Mouse (Mus musculus): ENCODE measurements around the gene Tmem100. TPM values are rescaled to one million over a fixed set of nuclear protein-coding genes. Genes with fewer than 3 reads are reported as not detected.

The Tmem100 gene
- polyA plus RNA-seq, 1 experiment from 2014 or later = 7.6 TPM

DNA sequence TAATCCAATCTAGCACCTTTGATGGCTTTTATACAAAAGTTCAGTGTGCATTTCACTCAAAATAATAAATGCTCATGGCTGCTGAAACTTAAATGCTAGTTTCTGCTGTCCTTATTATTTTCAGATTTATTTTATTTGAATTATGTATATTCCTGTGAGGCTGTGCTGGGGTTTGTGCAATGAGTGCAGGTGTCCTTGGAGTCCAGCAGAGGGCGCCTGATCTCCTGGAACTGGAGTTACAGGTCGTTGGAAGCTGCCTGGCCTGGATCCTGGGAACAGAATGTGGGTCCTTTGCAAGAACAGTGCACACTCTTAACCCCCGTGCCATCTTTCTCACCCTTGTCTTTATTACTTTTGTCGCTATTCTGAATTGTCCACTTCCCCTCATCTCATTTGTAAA is 6.3 kb downstream of the Tmem100 start:
- no peak overlapping the region for H3K27ac ChIP-seq (ENCODE audit: low read depth, low read length)
- H3K9me3 ChIP-seq (replicated peaks; ENCODE audit: control insufficient read depth, low read length) = no peaks in the 10 kb centered on the region
- no peak overlapping the region for H3K9ac ChIP-seq (ENCODE audit: low read length)
- no peaks in the 10 kb centered on the region for H3K27me3 ChIP-seq (replicated peaks; ENCODE audit: control insufficient read depth, insufficient read depth, low read length)
- no peak overlapping the region for H3K4me3 ChIP-seq (ENCODE audit: low read depth, low read length)
- no peak for ATAC-seq
- 84% methylated on average over 4 of the region's 4 CpGs for WGBS
- H3K36me3 ChIP-seq (ENCODE audit: control insufficient read depth, insufficient read depth, low read length) = no peaks in the 10 kb centered on the region
- no peaks in the 10 kb centered on the region for H3K4me1 ChIP-seq (ENCODE audit: control insufficient read depth, insufficient read depth, low read length)
- H3K4me2 ChIP-seq (ENCODE audit: low read length) = no peak overlapping the region
- no peak for DNase-seq (ENCODE audit: low spot score)

GRCm38 (mm10) chr11:90038022-90038421 is 7.9 kb downstream of the Tmem100 start:
- no peaks in the 10 kb centered on the region for H3K4me1 ChIP-seq (ENCODE audit: control insufficient read depth, insufficient read depth, low read length)

DNA sequence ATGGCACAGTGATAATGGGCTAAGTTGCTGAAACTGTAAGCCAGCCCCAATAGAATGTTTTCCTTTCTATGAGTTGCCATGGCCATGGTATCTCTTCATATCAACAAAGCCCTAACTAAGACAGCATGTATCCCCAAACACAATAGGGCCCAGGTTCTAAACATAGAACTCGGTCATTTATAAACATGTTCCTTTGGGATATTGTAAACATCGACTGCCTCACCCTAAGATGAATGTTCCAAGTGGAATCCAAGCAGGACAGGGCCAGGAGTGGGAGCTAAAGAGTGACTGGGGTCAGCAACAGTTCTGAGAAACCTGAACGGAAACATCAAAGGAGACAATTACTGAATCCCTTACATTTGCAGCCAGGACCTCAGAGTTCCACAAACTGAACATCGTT is 14.3 kb downstream of the Tmem100 start:
- ATAC-seq = no peak
- no peak for DNase-seq (ENCODE audit: low spot score)
- Histone ChIP-seq H3K4me1 (ENCODE audit: control insufficient read depth, insufficient read depth, low read length) (no peaks in the 10 kb centered on the region), H3K27me3 (replicated peaks; ENCODE audit: control insufficient read depth, insufficient read depth, low read length) (no peaks in the 10 kb centered on the region), H3K4me2 (ENCODE audit: low read length) (no peak overlapping the region), H3K27ac (ENCODE audit: low read depth, low read length) (no peak overlapping the region), H3K9ac (ENCODE audit: low read length) (no peak overlapping the region), H3K36me3 (ENCODE audit: control insufficient read depth, insufficient read depth, low read length) (no peaks in the 10 kb centered on the region), H3K4me3 (ENCODE audit: low read depth, low read length) (no peak overlapping the region), H3K9me3 (replicated peaks; ENCODE audit: control insufficient read depth, low read length) (no peaks in the 10 kb centered on the region)
- WGBS = 95% methylated on average over 4 of the region's 4 CpGs

More at GRCm38 (mm10) chr11:90038022-90038421, 7.9 kb downstream of the Tmem100 start:
- Histone ChIP-seq H3K4me2 (ENCODE audit: low read length) (no peak overlapping the region), H3K9ac (ENCODE audit: low read length) (no peak overlapping the region), H3K27ac (ENCODE audit: low read depth, low read length) (no peak overlapping the region), H3K9me3 (replicated peaks; ENCODE audit: control insufficient read depth, low read length) (no peaks in the 10 kb centered on the region), H3K27me3 (replicated peaks; ENCODE audit: control insufficient read depth, insufficient read depth, low read length) (no peaks in the 10 kb centered on the region), H3K36me3 (ENCODE audit: control insufficient read depth, insufficient read depth, low read length) (no peaks in the 10 kb centered on the region), H3K4me3 (ENCODE audit: low read depth, low read length) (no peak overlapping the region)
- DNase-seq (ENCODE audit: low spot score) (peak; percentile 66), ATAC-seq (no peak)
- 22% methylated on average over 5 of the region's 5 CpGs for WGBS

DNA sequence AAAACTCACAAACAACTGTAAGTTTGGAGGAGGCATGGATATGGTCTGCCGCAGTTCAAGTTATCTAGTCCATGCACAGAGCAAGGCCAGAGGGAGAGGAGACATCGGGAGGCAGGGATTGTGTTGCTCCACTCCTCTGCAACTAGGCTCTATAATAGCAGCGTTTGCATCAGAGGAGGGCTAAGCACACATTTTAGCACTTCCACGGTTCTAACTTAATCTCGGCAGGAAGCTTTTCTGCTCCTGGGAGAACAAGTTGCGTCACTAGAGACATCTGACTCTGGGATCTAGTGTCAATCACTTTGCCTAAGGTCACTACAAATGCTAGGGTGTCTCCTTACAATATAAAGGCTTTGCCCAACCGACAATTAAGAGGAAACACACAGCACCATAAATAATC is 16.1 kb downstream of the Tmem100 start:
- Histone ChIP-seq H3K4me2 (ENCODE audit: low read length) (no peak overlapping the region), H3K36me3 (ENCODE audit: control insufficient read depth, insufficient read depth, low read length) (no peaks in the 10 kb centered on the region), H3K4me1 (ENCODE audit: control insufficient read depth, insufficient read depth, low read length) (no peaks in the 10 kb centered on the region), H3K4me3 (ENCODE audit: low read depth, low read length) (no peak overlapping the region), H3K27ac (ENCODE audit: low read depth, low read length) (no peak overlapping the region), H3K9me3 (replicated peaks; ENCODE audit: control insufficient read depth, low read length) (no peaks in the 10 kb centered on the region), H3K9ac (ENCODE audit: low read length) (no peak overlapping the region), H3K27me3 (replicated peaks; ENCODE audit: control insufficient read depth, insufficient read depth, low read length) (no peaks in the 10 kb centered on the region)
- WGBS = 50% methylated on average over 7 of the region's 7 CpGs
- DNase-seq (ENCODE audit: low spot score) (no peak), ATAC-seq (no peak)

- H3K4me1 ChIP-seq (ENCODE audit: control insufficient read depth, insufficient read depth, low read length) = no peaks in the 10 kb centered on the region
- H3K4me3 ChIP-seq (ENCODE audit: low read depth, low read length) = no peak overlapping the region
- ATAC-seq = no peak
- H3K9me3 ChIP-seq (replicated peaks; ENCODE audit: control insufficient read depth, low read length) = no peaks in the 10 kb centered on the region
- DNase-seq (ENCODE audit: low spot score) = no peak
- no peaks in the 10 kb centered on the region for H3K27me3 ChIP-seq (replicated peaks; ENCODE audit: control insufficient read depth, insufficient read depth, low read length)
- 93% methylated on average over 9 of the region's 9 CpGs for WGBS
- no peaks in the 10 kb centered on the region for H3K36me3 ChIP-seq (ENCODE audit: control insufficient read depth, insufficient read depth, low read length)
- no peak overlapping the region for H3K4me2 ChIP-seq (ENCODE audit: low read length)
- H3K27ac ChIP-seq (ENCODE audit: low read depth, low read length) = no peak overlapping the region
- no peak overlapping the region for H3K9ac ChIP-seq (ENCODE audit: low read length)
These were observed 17.1 kb downstream of the Tmem100 start for GRCm38 (mm10) chr11:90047271-90047670.

- Histone ChIP-seq H3K27me3 (replicated peaks; ENCODE audit: control insufficient read depth, insufficient read depth, low read length) (no peaks in the 10 kb centered on the region), H3K27ac (ENCODE audit: low read depth, low read length) (no peak overlapping the region), H3K36me3 (ENCODE audit: control insufficient read depth, insufficient read depth, low read length) (no peaks in the 10 kb centered on the region), H3K9ac (ENCODE audit: low read length) (no peak overlapping the region), H3K4me1 (ENCODE audit: control insufficient read depth, insufficient read depth, low read length) (no peaks in the 10 kb centered on the region), H3K9me3 (replicated peaks; ENCODE audit: control insufficient read depth, low read length) (no peaks in the 10 kb centered on the region), H3K4me3 (ENCODE audit: low read depth, low read length) (no peak overlapping the region), H3K4me2 (ENCODE audit: low read length) (no peak overlapping the region)
- ATAC-seq (no peak), DNase-seq (ENCODE audit: low spot score) (no peak)
- 88% methylated on average over 7 of the region's 7 CpGs for WGBS
These were observed 19.9 kb downstream of the Tmem100 start for GRCm38 (mm10) chr11:90050016-90050415.

DNA sequence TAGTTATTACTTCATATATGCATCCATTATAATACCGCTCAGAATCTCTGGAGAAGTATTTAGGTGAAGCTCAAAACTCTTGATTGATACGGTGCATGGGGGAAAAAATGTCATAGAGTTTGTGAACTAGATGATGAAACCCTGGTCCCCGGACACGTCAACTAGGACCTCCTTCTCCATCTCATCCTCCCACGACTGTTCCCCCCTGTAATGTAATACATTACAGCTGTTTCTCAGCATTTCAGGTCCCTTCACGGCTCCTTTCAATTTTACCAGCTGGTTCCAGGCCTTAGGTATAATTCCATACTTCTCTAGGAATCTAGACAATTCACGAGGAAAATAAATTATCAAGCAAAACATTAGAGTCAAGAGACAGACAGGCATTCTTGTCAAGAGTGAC is 22.6 kb downstream of the Tmem100 start:
- no peaks in the 10 kb centered on the region for H3K27me3 ChIP-seq (replicated peaks; ENCODE audit: control insufficient read depth, insufficient read depth, low read length)
- ATAC-seq (no peak), DNase-seq (ENCODE audit: low spot score) (no peak)
- H3K4me1 ChIP-seq (ENCODE audit: control insufficient read depth, insufficient read depth, low read length) = no peaks in the 10 kb centered on the region
- no peaks in the 10 kb centered on the region for H3K36me3 ChIP-seq (ENCODE audit: control insufficient read depth, insufficient read depth, low read length)
- no peaks in the 10 kb centered on the region for H3K9me3 ChIP-seq (replicated peaks; ENCODE audit: control insufficient read depth, low read length)
- no peak overlapping the region for H3K4me2 ChIP-seq (ENCODE audit: low read length)
- WGBS = 92% methylated on average over 7 of the region's 7 CpGs
- H3K4me3 ChIP-seq (ENCODE audit: low read depth, low read length) = no peak overlapping the region
- H3K9ac ChIP-seq (ENCODE audit: low read length) = no peak overlapping the region
- H3K27ac ChIP-seq (ENCODE audit: low read depth, low read length) = no peak overlapping the region

DNA sequence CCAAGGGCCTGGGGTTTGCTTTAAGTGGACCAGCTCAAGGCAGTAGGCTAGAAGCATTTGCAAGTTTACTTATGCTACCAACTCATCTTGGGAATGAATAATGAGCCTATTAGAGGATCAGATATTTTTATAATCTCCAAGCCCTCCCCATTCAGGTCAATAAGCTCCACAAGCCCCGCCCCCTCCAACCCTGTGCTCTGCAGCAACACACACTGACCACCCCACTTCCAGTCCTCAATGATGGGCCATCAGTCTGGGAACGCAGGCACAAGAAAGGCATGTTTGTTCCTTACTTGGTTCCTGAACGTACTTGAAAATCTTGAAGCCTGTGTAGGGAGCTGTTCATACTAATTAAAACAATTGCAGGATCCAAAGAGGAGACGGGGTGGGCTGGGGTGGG is 23.7 kb downstream of the Tmem100 start:
- no peaks in the 10 kb centered on the region for H3K9me3 ChIP-seq (replicated peaks; ENCODE audit: control insufficient read depth, low read length)
- ATAC-seq (no peak), DNase-seq (ENCODE audit: low spot score) (no peak)
- H3K9ac ChIP-seq (ENCODE audit: low read length) = no peak overlapping the region
- H3K36me3 ChIP-seq (ENCODE audit: control insufficient read depth, insufficient read depth, low read length) = no peaks in the 10 kb centered on the region
- H3K27ac ChIP-seq (ENCODE audit: low read depth, low read length) = no peak overlapping the region
- 58% methylated on average over 4 of the region's 4 CpGs for WGBS
- H3K4me2 ChIP-seq (ENCODE audit: low read length) = no peak overlapping the region
- H3K4me1 ChIP-seq (ENCODE audit: control insufficient read depth, insufficient read depth, low read length) = no peaks in the 10 kb centered on the region
- H3K4me3 ChIP-seq (ENCODE audit: low read depth, low read length) = no peak overlapping the region
- no peaks in the 10 kb centered on the region for H3K27me3 ChIP-seq (replicated peaks; ENCODE audit: control insufficient read depth, insufficient read depth, low read length)

- Histone ChIP-seq H3K4me3 (ENCODE audit: low read depth, low read length) (no peak overlapping the region), H3K4me2 (ENCODE audit: low read length) (no peak overlapping the region), H3K27ac (ENCODE audit: low read depth, low read length) (no peak overlapping the region), H3K9ac (ENCODE audit: low read length) (no peak overlapping the region), H3K4me1 (ENCODE audit: control insufficient read depth, insufficient read depth, low read length) (no peaks in the 10 kb centered on the region), H3K36me3 (ENCODE audit: control insufficient read depth, insufficient read depth, low read length) (no peaks in the 10 kb centered on the region), H3K27me3 (replicated peaks; ENCODE audit: control insufficient read depth, insufficient read depth, low read length) (no peaks in the 10 kb centered on the region), H3K9me3 (replicated peaks; ENCODE audit: control insufficient read depth, low read length) (no peaks in the 10 kb centered on the region)
- DNase-seq (ENCODE audit: low spot score) (peak; percentile 30), ATAC-seq (no peak)
- WGBS = 55% methylated on average over 7 of the region's 7 CpGs
These were observed 24.3 kb downstream of the Tmem100 start for GRCm38 (mm10) chr11:90054401-90054800.

Measured in forebrain, embryonic 14.5 days (tissue).